Mouse (Mus musculus) splenic B cell, adult 2 months (primary cell): ENCODE data around the gene Bpifb2.

Source experiments
- DNase-seq: peaks from one replicate; pipeline ENCODE4 v3.0.0-alpha.2; 2011; ENCODE audit warnings: low read depth, low spot score
- H3K27me3 ChIP-seq: 2 replicates; pipeline ENCODE4 v1.6.1; 2012; ENCODE audit warnings: mild to moderate bottlenecking, low read length, moderate library complexity, mixed read lengths; ENCODE audit not compliant: control insufficient read depth, poor library complexity, insufficient read depth, severe bottlenecking
- H3K36me3 ChIP-seq: 2 replicates; pipeline ENCODE4 v1.6.1; 2012; ENCODE audit warnings: mild to moderate bottlenecking, low read length, moderate library complexity, mixed read lengths; ENCODE audit not compliant: control insufficient read depth, poor library complexity, insufficient read depth, severe bottlenecking

Gene Bpifb2

GRCm38 (mm10) chr2:153900088-153900487, 25.2 kb downstream of the Bpifb2 start, which contains the start of gene Bpifb6:
Gene Bpifb6 (plus strand): TSS chr2:153900388.
- Histone ChIP-seq H3K36me3 (no peaks in the 10 kb centered on the region), H3K27me3 (no peaks in the 10 kb centered on the region)
- no peak for DNase-seq

GRCm38 (mm10) chr2:153902726-153903125, 27.9 kb downstream of the Bpifb2 start:
- Histone ChIP-seq H3K27me3 (no peaks in the 10 kb centered on the region), H3K36me3 (no peaks in the 10 kb centered on the region)
- DNase-seq, result no peak

GRCm38 (mm10) chr2:153906626-153907025, 31.8 kb downstream of the Bpifb2 start:
- DNase-seq, result no peak
- H3K36me3 ChIP-seq, result no peaks in the 10 kb centered on the region
- no peaks in the 10 kb centered on the region for H3K27me3 ChIP-seq

- Histone ChIP-seq H3K27me3 (no peaks in the 10 kb centered on the region), H3K36me3 (no peaks in the 10 kb centered on the region)
- DNase-seq, result no peak
Observed at GRCm38 (mm10) chr2:153914151-153914550, 39.3 kb downstream of the Bpifb2 start.

- no peak for DNase-seq
- no peaks in the 10 kb centered on the region for H3K36me3 ChIP-seq
- H3K27me3 ChIP-seq, result no peaks in the 10 kb centered on the region
Observed at GRCm38 (mm10) chr2:153917930-153918329, 43.1 kb downstream of the Bpifb2 start, which contains the start of gene Bpifb3. Gene Bpifb3 (plus strand): TSS chr2:153918230.

- no peak for DNase-seq
- Histone ChIP-seq H3K36me3 (no peaks in the 10 kb centered on the region), H3K27me3 (no peaks in the 10 kb centered on the region)
Observed at GRCm38 (mm10) chr2:153921246-153921645, 46.4 kb downstream of the Bpifb2 start.

- Histone ChIP-seq H3K36me3 (no peaks in the 10 kb centered on the region), H3K27me3 (no peaks in the 10 kb centered on the region)
- peak; percentile 64 for DNase-seq
Observed at GRCm38 (mm10) chr2:153929871-153930413, 55.1 kb downstream of the Bpifb2 start.

- Histone ChIP-seq H3K27me3 (no peaks in the 10 kb centered on the region), H3K36me3 (no peaks in the 10 kb centered on the region)
- no peak for DNase-seq
Observed at GRCm38 (mm10) chr2:153931125-153931524, 56.3 kb downstream of the Bpifb2 start.

- DNase-seq, result no peak
- Histone ChIP-seq H3K36me3 (no peaks in the 10 kb centered on the region), H3K27me3 (no peaks in the 10 kb centered on the region)
Observed at GRCm38 (mm10) chr2:153933311-153933710, 58.5 kb downstream of the Bpifb2 start.

GRCm38 (mm10) chr2:153935348-153935747, 60.5 kb downstream of the Bpifb2 start:
- DNase-seq, result no peak
- no peaks in the 10 kb centered on the region for H3K36me3 ChIP-seq
- no peaks in the 10 kb centered on the region for H3K27me3 ChIP-seq

GRCm38 (mm10) chr2:153937843-153938242, 63.0 kb downstream of the Bpifb2 start, which contains the start of gene Bpifb4:
Gene Bpifb4 (plus strand): TSS chr2:153938212.
- H3K36me3 ChIP-seq, result no peaks in the 10 kb centered on the region
- no peak for DNase-seq
- no peaks in the 10 kb centered on the region for H3K27me3 ChIP-seq

GRCm38 (mm10) chr2:153943537-153943936, 68.7 kb downstream of the Bpifb2 start:
- Histone ChIP-seq H3K27me3 (no peaks in the 10 kb centered on the region), H3K36me3 (no peaks in the 10 kb centered on the region)
- peak; percentile 64 for DNase-seq

- Histone ChIP-seq H3K36me3 (no peaks in the 10 kb centered on the region), H3K27me3 (no peaks in the 10 kb centered on the region)
- DNase-seq, result no peak
Observed at GRCm38 (mm10) chr2:153944567-153944966, 69.7 kb downstream of the Bpifb2 start.
